Mouse (Mus musculus) retina, postnatal 7 days (tissue): ENCODE results near the gene Vps26b.

Source experiments
- DNase-seq: peaks from one replicate; pipeline ENCODE4 v3.0.0-alpha.2; 2012; ENCODE audit warnings: low read depth, low spot score

Gene Vps26b

GRCm38 (mm10) chr9:27029828-27030762, at the start of gene Vps26b, which contains the start of gene Ncapd3:
Gene Vps26b, minus strand, starts transcription at chr9:27030065.
Gene Ncapd3, plus strand, starts transcription at chr9:27030175.
- DNase-seq = peak; percentile 96

GRCm38 (mm10) chr9:27075812-27076211, 45.9 kb upstream of the Vps26b start:
- no peak for DNase-seq

DNA sequence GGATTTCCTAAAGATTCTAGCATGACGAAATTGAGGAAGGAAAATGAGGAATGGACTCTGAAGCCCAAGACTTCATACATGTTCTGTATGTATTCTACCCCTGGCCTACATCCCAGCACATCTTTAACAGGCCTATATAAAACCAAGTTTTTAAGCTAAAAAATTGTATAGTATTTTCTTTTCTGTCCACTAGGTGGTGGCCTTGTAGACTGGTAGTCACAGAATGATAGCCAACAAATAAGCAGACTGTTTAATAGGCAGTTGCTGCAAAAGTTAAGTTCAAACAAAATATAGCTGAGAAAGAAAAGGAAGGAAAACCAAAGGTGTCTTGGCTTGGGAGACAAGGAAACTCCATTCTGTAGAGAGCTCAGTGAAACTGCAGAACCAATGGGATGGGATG, 44.8 kb upstream of the Vps26b start:
- no peak for DNase-seq

GRCm38 (mm10) chr9:27070895-27071294, 41.0 kb upstream of the Vps26b start:
- no peak for DNase-seq

GRCm38 (mm10) chr9:27058341-27058740, 28.5 kb upstream of the Vps26b start:
- no peak for DNase-seq

GRCm38 (mm10) chr9:27049492-27049891, 19.6 kb upstream of the Vps26b start:
- DNase-seq = no peak

DNA sequence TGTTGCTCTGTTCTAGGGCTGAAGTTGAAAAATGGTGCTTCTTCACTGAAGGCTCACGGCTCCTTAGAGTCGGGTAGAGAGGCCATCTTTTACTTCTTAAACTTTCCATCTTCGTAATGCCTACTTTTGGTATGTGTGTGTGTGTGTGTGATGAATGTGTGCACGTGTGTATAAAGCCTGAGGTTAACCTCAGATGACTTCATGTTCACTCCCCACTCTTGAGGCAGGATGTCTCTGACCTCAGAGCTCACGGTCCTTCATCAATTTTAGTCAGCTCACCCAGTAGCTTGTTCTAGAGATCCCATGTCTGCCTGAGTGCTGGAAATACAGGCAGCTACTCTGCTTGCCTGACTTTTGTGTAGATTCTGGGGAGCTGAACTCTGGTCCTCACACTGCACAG, 14.0 kb upstream of the Vps26b start:
- no peak for DNase-seq

DNA sequence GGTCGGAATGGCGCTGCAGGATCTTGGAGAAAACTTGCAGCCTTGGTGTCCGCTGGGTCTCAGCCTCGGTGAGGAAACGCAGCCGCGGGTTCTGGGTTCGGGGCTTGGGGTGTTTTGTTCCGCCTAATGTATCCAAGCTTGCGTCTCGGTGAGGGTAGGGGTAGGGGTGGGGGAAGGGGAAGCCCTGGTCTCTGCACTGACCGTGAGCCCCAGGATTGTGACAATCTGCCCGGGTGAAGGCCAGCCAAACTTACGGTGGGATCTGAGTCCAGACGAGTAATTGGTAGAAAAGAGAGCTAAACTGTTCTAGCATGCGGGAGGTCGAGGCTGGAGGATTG, 867 bp upstream of the Vps26b start:
- no peak for DNase-seq

- peak; percentile 19 for DNase-seq
Measured at GRCm38 (mm10) chr9:27029022-27029827, 640 bp downstream of the Vps26b start.

DNA sequence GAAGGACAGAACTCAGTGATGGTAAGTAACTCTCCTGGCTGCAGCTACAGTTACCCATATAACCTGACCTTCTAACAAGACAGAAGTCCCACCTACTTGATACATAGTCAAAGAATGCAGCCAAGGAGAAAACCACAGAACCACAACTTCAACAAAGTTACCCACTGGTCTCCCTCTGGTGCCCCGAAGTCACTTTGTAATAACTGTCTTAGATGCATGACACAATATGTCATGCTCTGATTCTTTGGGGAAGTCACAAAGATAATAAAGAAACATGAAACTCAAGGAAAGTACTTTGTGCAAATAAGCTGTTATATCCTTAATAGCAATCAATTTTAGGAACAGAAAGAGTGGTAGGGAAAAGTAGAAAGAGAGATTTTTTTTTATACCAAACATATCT, 3.2 kb downstream of the Vps26b start:
- DNase-seq = no peak

GRCm38 (mm10) chr9:27023681-27024080, 6.2 kb downstream of the Vps26b start:
- DNase-seq = no peak

- DNase-seq = no peak
Measured at GRCm38 (mm10) chr9:27018961-27019360, 10.9 kb downstream of the Vps26b start.

GRCm38 (mm10) chr9:27011572-27011971, 18.3 kb downstream of the Vps26b start:
- no peak for DNase-seq

- no peak for DNase-seq
Measured at GRCm38 (mm10) chr9:27009231-27009630, 20.6 kb downstream of the Vps26b start.

GRCm38 (mm10) chr9:27006866-27007265, 23.0 kb downstream of the Vps26b start:
- DNase-seq = no peak

DNA sequence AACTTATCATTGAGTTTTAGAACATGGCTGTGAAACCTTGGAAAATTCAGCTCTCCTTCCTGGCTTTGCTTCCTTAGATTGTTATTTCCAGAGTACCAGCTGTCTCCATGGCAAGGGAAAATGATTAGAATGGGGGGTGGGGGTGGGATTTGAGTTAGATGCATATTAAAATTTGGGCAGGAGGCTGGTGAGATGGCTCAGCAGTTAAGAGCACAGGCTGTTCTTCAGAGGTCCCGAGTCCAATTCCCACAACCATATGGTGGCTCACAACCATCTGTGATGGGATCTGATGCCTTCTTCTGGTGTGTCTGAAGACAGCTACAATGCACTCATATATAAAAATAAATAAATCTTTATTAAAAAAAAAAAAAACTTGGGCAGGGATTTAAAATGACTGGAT, 23.9 kb downstream of the Vps26b start:
- no peak for DNase-seq

DNA sequence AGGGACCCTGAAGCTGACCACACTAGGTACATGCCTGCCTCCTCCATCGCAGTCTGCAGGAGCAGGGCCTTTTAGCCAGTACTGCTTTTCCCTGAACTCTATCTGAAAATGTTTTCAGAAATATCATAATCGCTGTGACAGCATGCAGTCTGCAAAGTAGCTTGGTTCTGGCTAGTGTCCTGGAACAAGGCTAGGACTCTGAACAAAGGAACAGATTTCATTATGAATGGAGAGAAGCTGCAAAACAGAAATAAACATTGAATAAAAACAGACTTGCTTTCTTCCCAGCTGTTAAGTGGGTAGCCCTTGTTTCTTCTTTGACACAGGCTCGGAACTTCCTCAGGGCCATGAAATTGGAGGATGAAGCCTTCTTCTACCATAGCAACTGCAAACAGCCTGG, 24.6 kb downstream of the Vps26b start:
- DNase-seq = no peak

DNA sequence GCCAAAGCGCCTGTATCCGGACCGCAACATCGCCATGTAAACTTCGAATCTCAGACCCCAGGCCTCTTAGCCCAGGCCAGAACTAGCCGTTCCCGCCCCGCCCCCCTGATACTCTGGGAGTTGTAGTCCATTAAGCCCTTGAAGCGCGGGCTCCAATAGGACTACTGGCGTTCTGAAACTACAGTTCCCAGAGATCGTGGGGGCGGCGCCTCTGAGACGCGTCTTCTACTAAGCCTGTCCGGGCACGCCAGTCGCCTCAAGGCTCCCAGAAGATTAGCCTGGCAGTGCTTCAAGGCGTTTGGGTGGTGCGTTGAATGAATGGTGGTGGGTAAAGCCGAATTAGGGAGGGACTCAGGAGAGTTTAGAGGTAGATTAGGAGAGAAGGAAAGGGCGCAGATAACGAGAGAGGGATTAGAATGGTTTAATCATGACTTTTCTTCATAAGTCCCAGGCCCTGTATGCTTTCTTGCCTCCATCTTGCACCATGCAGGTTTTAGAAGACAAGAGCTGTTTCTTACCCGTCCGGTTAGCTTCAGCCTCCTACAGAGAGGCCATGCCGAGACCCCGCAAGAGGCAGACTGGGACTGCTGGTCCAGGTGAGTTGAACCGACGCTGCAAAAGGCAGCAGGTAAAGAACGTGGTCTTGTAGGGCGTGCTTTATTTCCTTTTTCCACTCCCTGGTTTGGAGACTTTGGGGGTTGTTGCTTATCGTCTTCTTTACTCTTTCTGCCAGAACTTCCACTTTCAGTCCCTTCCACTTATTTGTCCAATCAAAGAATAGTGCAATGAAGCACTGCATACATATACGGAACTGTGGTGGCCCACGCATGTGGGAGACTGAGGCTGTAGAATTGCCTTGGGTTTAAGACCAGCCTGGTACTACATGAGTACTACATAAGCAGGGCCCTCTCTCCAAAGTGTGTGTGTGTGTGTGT, 30.1 kb downstream of the Vps26b start, which contains the start of the genes Acad8 and Thyn1:
Acad8 (minus strand) TSS at position 106 of the 935 bp plus-strand sequence.
Thyn1 (plus strand) TSS at position 250 of the 935 bp plus-strand sequence.
- peak; percentile 98 for DNase-seq

GRCm38 (mm10) chr9:26998669-26999460, 31.0 kb downstream of the Vps26b start:
- no peak for DNase-seq

GRCm38 (mm10) chr9:26997501-26997900, 32.4 kb downstream of the Vps26b start:
- DNase-seq = no peak
